Mouse (Mus musculus): Measurements from ENCODE around the gene Zfp654. TPM values are rescaled to one million over a fixed set of nuclear protein-coding genes. Genes with fewer than 3 reads are reported as not detected.

The Zfp654 gene
- polyA plus RNA-seq, 1 experiment: 10.3 TPM

DNA sequence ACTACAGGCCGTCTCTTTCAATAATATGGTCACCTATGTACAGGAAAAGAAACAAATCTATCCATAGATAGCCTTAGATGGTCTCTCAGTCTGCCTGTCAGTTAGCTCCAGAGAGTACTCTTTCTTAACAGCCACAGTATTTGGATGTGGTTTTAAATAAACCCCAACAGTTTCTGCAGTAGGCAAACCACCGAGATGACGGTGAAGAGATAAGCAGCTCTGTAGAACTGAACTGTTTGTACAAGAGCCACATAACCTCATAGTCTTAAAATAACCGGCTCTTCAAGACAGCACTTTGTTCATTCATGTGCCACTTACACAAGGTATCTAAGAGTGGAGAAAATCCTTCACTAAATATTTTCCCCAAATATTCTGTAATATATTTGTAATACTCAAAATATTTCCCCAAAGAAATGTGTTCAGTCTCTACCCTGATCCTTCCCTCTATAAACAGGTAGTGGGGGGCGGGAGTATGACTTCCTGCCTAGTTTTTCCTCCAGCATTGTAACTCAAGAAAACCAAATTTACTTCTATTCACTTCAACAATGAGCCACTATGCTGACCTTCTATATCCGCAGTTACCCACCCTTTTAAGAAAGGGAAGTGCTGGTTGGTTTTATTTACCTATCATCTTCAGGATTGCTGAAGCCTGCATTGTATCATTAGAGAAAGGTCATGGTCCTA, 92.7 kb downstream of the Zfp654 start:
- DNase-seq: no peak
- Histone ChIP-seq H3K4me3 (replicated peaks; ENCODE audit: insufficient read depth, low read depth, low read length) (no peak overlapping the region), H3K27me3 (ENCODE audit: control insufficient read depth, insufficient read depth, low read length) (no peaks in the 10 kb centered on the region), H3K4me1 (ENCODE audit: control insufficient read depth, insufficient read depth, low read length) (no peaks in the 10 kb centered on the region), H3K27ac (ENCODE audit: insufficient read depth, low read length) (no peak overlapping the region)
- TF ChIP-seq CTCF (IDR thresholded peaks at IDR 0.05; ENCODE audit: borderline replicate concordance, insufficient read depth, low read depth, low read length) (no peak), POLR2A (IDR thresholded peaks at IDR 0.05; ENCODE audit: borderline replicate concordance, insufficient read depth, low read length) (no peak)
- WGBS: 89% methylated on average over 6 of the region's 6 CpGs

DNA sequence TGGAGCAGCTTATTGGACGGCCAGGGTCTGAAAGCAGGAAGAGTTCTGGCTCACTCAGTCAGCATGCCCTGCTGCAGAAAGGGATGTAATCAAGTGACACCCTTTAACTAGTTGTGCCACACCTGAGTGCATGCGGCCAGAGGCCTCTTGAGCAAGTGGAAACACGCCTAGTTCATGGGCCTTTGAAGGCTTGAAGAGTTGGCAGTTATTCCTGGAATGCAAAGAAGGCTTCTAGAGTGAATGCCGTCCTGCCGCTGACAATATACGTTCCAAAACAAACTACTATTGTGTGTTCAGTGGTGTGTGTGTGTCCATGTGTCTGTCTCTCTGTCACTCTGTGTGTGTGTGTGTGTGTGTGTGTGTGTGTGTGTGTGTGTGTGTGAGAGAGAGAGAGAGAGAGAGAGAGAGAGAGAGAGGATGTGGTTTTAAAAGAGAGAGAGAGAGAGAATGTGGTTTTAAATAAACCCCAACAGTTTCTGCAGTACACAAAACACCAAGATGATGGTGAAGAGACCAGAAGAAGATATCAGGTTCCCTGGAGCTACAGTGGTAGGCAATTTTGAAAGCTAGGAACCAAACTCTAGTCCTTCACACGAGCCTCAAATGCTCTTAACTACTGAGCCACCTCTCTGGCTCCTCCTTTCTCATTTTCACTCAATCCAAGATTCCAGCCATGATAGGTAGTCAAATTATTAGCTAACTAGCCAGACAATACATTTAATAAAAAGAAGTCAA, 93.6 kb downstream of the Zfp654 start:
- Histone ChIP-seq H3K27me3 (ENCODE audit: control insufficient read depth, insufficient read depth, low read length) (no peaks in the 10 kb centered on the region), H3K4me1 (ENCODE audit: control insufficient read depth, insufficient read depth, low read length) (no peaks in the 10 kb centered on the region), H3K27ac (ENCODE audit: insufficient read depth, low read length) (no peak overlapping the region), H3K4me3 (replicated peaks; ENCODE audit: insufficient read depth, low read depth, low read length) (no peak overlapping the region)
- WGBS: 88% methylated on average over 7 of the region's 7 CpGs
- TF ChIP-seq POLR2A (IDR thresholded peaks at IDR 0.05; ENCODE audit: borderline replicate concordance, insufficient read depth, low read length): no peak
- TF ChIP-seq CTCF (IDR thresholded peaks at IDR 0.05; ENCODE audit: borderline replicate concordance, insufficient read depth, low read depth, low read length): no peak
- DNase-seq: no peak

DNA sequence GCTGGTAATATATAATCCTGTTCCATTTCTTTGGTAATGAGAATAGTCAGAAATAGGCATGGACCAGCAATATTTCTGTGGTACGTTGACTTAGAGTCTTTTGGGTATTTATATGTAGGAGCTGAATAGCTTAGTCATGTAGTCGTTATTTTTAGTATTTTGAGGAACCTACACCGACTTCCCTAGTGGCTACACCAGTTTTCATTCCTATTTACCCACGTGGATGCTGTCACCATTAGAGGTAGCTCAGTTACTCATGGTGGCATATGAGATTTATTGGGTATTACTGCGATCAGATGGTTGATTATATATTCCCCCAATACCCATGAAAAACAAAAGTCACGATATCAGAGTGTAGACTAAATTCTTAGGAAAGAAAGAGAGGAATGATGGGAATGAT, 95.1 kb downstream of the Zfp654 start:
- 83% methylated on average over 6 of the region's 6 CpGs for WGBS
- Histone ChIP-seq H3K27me3 (ENCODE audit: control insufficient read depth, insufficient read depth, low read length) (no peaks in the 10 kb centered on the region), H3K4me3 (replicated peaks; ENCODE audit: insufficient read depth, low read depth, low read length) (no peak overlapping the region), H3K4me1 (ENCODE audit: control insufficient read depth, insufficient read depth, low read length) (no peaks in the 10 kb centered on the region), H3K27ac (ENCODE audit: insufficient read depth, low read length) (no peak overlapping the region)
- TF ChIP-seq CTCF (IDR thresholded peaks at IDR 0.05; ENCODE audit: borderline replicate concordance, insufficient read depth, low read depth, low read length): no peak
- no peak for TF ChIP-seq POLR2A (IDR thresholded peaks at IDR 0.05; ENCODE audit: borderline replicate concordance, insufficient read depth, low read length)
- no peak for DNase-seq

DNA sequence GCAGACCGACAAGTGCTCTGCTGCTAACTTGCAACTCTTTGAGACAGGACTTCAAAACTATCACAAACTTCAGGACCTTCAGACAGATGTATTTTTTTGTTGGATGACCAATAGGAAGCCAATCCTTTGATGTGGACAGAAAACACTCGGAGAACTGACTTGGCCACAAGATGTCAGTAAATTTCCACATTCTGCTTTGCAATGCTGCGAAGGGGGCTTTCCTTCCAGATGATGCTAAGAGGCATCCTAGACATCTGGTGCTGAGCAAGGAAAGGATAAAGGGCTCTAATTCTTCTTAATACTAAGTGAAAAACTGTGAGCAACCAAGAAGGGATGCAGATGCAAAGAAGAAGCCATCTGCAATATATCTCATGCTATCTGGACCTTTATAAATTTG, 96.7 kb downstream of the Zfp654 start:
- WGBS: 44% methylated on average over 3 of the region's 3 CpGs
- TF ChIP-seq CTCF (IDR thresholded peaks at IDR 0.05; ENCODE audit: borderline replicate concordance, insufficient read depth, low read depth, low read length): no peak
- TF ChIP-seq POLR2A (IDR thresholded peaks at IDR 0.05; ENCODE audit: borderline replicate concordance, insufficient read depth, low read length): no peak
- no peak for DNase-seq
- Histone ChIP-seq H3K4me3 (replicated peaks; ENCODE audit: insufficient read depth, low read depth, low read length) (no peak overlapping the region), H3K4me1 (ENCODE audit: control insufficient read depth, insufficient read depth, low read length) (no peaks in the 10 kb centered on the region), H3K27ac (ENCODE audit: insufficient read depth, low read length) (no peak overlapping the region), H3K27me3 (ENCODE audit: control insufficient read depth, insufficient read depth, low read length) (no peaks in the 10 kb centered on the region)

DNA sequence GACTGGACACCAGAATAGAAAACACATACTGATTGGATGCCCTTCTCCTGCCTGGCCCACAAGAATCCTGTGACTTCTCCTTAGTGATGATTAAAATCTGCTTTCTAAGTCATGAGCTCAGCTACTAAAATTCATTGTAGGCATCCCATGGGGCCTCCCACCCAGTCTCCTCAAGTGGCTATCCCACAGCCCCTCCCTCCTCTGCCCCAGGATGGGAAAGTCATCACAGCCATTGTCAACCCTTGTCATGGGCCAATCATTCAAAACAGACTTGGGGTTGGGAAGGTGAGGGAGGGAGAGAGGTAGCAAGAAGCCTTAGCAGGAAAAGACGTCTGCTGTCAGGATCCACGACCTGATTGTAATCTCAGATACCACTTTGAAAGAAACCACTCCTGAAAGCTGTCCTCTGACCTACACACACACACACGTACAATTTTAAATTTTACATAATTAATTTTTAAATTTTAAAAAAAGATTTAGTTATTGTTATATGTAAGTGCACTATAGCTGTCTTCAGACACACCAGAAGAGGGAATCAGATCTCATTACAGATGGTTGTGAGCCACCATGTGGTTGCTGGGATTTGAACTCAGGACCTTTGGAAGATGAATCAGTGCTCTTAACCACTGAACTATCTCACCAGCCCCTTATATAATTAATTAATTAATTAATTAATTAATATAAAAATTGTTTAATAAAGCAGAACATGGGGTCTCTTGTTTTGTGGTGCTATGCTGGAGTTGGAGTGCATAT, 97.3 kb downstream of the Zfp654 start:
- Histone ChIP-seq H3K4me1 (ENCODE audit: control insufficient read depth, insufficient read depth, low read length) (no peaks in the 10 kb centered on the region), H3K27ac (ENCODE audit: insufficient read depth, low read length) (no peak overlapping the region), H3K4me3 (replicated peaks; ENCODE audit: insufficient read depth, low read depth, low read length) (no peak overlapping the region), H3K27me3 (ENCODE audit: control insufficient read depth, insufficient read depth, low read length) (no peaks in the 10 kb centered on the region)
- TF ChIP-seq CTCF (IDR thresholded peaks at IDR 0.05; ENCODE audit: borderline replicate concordance, insufficient read depth, low read depth, low read length) (no peak), POLR2A (IDR thresholded peaks at IDR 0.05; ENCODE audit: borderline replicate concordance, insufficient read depth, low read length) (no peak)
- no peak for DNase-seq
- 81% methylated on average over 3 of the region's 3 CpGs for WGBS

DNA sequence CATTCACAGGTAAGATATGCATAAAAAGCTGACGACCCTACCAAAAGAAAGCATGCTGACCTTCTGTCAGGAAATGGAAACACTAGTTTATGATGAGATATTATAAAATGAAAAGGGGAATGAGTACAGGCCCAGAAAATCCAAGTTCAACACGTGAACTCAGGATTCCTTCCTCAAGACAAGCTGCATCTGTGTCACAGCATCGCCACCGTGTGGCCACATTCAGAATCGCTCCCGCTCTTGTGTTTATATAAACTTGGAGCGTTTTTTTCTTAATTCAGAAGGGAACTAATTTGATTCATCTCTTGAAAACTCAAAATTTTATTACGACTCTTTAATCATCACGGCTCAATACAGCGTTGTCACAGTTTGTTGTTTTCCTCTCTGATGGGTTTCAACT, 103.2 kb downstream of the Zfp654 start:
- peak; percentile 93 for TF ChIP-seq CTCF (IDR thresholded peaks at IDR 0.05; ENCODE audit: borderline replicate concordance, insufficient read depth, low read depth, low read length)
- TF ChIP-seq POLR2A (IDR thresholded peaks at IDR 0.05; ENCODE audit: borderline replicate concordance, insufficient read depth, low read length): no peak
- WGBS: 8% methylated on average over 10 of the region's 10 CpGs
- Histone ChIP-seq H3K27me3 (ENCODE audit: control insufficient read depth, insufficient read depth, low read length) (no peaks in the 10 kb centered on the region), H3K4me3 (replicated peaks; ENCODE audit: insufficient read depth, low read depth, low read length) (no peak overlapping the region), H3K4me1 (ENCODE audit: control insufficient read depth, insufficient read depth, low read length) (no peaks in the 10 kb centered on the region), H3K27ac (ENCODE audit: insufficient read depth, low read length) (no peak overlapping the region)
- DNase-seq: peak; percentile 55 to 66

DNA sequence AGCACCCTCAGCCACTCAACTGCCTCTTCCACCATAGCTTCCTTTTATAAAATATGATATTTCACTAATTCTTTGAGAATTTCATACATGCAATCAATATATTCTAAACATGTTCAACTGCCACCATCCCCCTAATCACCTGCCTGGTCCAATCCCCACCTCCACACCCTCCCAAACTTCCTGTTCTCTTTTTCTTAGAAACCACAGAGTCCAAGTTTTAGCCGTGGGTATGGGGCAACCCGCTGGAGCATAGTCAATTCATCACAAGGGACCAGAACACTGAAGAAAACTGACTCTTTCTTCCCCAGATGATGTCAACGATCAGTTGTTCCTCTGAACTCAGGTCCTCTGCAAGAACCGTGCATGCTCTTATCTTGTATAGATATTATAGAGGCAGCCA, 106.4 kb downstream of the Zfp654 start:
- WGBS: 83% methylated on average over 4 of the region's 4 CpGs
- Histone ChIP-seq H3K4me3 (replicated peaks; ENCODE audit: insufficient read depth, low read depth, low read length) (no peak overlapping the region), H3K27ac (ENCODE audit: insufficient read depth, low read length) (no peak overlapping the region), H3K27me3 (ENCODE audit: control insufficient read depth, insufficient read depth, low read length) (no peaks in the 10 kb centered on the region), H3K4me1 (ENCODE audit: control insufficient read depth, insufficient read depth, low read length) (no peaks in the 10 kb centered on the region)
- no peak for DNase-seq
- TF ChIP-seq CTCF (IDR thresholded peaks at IDR 0.05; ENCODE audit: borderline replicate concordance, insufficient read depth, low read depth, low read length) (no peak), POLR2A (IDR thresholded peaks at IDR 0.05; ENCODE audit: borderline replicate concordance, insufficient read depth, low read length) (no peak)
